In genomic region chrX:163909381-163909780, GRCm38 (mm10) we compare ENCODE assay signal across 8 mouse cellular contexts. TPM values are rescaled to one million over a fixed set of nuclear protein-coding genes. Genes with fewer than 3 reads are reported as not detected.
DNase-seq lines count a peak whose midpoint lies in the region; ATAC-seq and TF ChIP-seq lines count a peak whose summit lies in the region.

No protein-coding gene starts in this region.

- WGBS in intestine, embryonic 16.5 days, result 18% methylated on average over 25 of the region's 34 CpGs
- WGBS in liver, adult 2 months, result 2% methylated on average over 30 of the region's 34 CpGs
- 9% methylated on average over 12 of the region's 34 CpGs for WGBS in midbrain, embryonic 16.5 days
- under 1% methylated on average over 30 of the region's 34 CpGs for WGBS in thymus, adult 2 months

- peak overlapping the region; percentile 71 for H3K9ac ChIP-seq in intestine, embryonic 16.5 days (ENCODE audit: low read depth, low read length)
- peak overlapping the region; percentile 57 for H3K9ac ChIP-seq in liver, adult 2 months (ENCODE audit: low read depth, low read length)
- H3K9ac ChIP-seq in midbrain, embryonic 16.5 days (ENCODE audit: low read depth, low read length), result peak overlapping the region; percentile 65

- H3K79me2 ChIP-seq in liver, adult 2 months (ENCODE audit: control insufficient read depth, insufficient read depth, low read length), result no peaks in the 10 kb centered on the region

- no peaks in the 10 kb centered on the region for H3K36me3 ChIP-seq in intestine, embryonic 16.5 days (ENCODE audit: control insufficient read depth, insufficient read depth, low read length)
- no peaks in the 10 kb centered on the region for H3K36me3 ChIP-seq in liver, adult 2 months (ENCODE audit: control insufficient read depth, insufficient read depth, low read length)
- H3K36me3 ChIP-seq in midbrain, embryonic 16.5 days (ENCODE audit: control insufficient read depth, insufficient read depth, low read length), result no peaks in the 10 kb centered on the region
- H3K36me3 ChIP-seq in thymus, adult 2 months (ENCODE audit: control insufficient read depth, insufficient read depth, low read length), result peaks cover 4% of the 10 kb centered on the region; the same call in 1 of the 2 replicates

- peak; percentile 45 to 48 for DNase-seq in spleen, adult 18-20 months
- no peak for DNase-seq in spleen, adult 12 weeks (ENCODE audit: low spot score)
- DNase-seq in cerebellum, postnatal 10 days, result peak; percentile 76 to 77
- DNase-seq in gastrocnemius, postnatal 10 days, result peak; percentile 35
- DNase-seq in liver, adult 2 months (ENCODE audit: extremely low read depth, low read depth, low spot score), result no peak
- peak; percentile 46 for DNase-seq in thymus, adult 2 months

- no peak for TF ChIP-seq POLR2A in liver, adult 2 months (IDR thresholded peaks at IDR 0.05; ENCODE audit: extremely low read depth, insufficient read depth, low read length)
- TF ChIP-seq POLR2A in thymus, adult 2 months (IDR thresholded peaks at IDR 0.05; ENCODE audit: control insufficient read depth, extremely low read depth, insufficient read depth, low read length, poor library complexity), result no peak

- H3K4me2 ChIP-seq in intestine, embryonic 16.5 days (ENCODE audit: low read depth, low read length), result peak overlapping the region; percentile 55
- peak overlapping the region; percentile 57 for H3K4me2 ChIP-seq in midbrain, embryonic 16.5 days (ENCODE audit: low read length)

- 0 out of 2 replicates have a peak, but pooled peaks have one; percentile 1 for ATAC-seq in intestine, embryonic 16.5 days
- ATAC-seq in midbrain, embryonic 16.5 days, result peak; percentile 54

- TF ChIP-seq CTCF in liver, adult 2 months (IDR thresholded peaks at IDR 0.05; ENCODE audit: low read depth, low read length), result no peak
- no peak for TF ChIP-seq CTCF in thymus, adult 2 months (IDR thresholded peaks at IDR 0.05; ENCODE audit: borderline replicate concordance, control insufficient read depth, extremely low read depth, insufficient read depth, low read length, poor library complexity)

- peak overlapping the region; percentile 65 for H3K4me3 ChIP-seq in intestine, embryonic 16.5 days (ENCODE audit: low read length)
- H3K4me3 ChIP-seq in liver, adult 2 months (ENCODE audit: insufficient read depth, low read depth, low read length), result peak overlapping the region; percentile 71
- peak overlapping the region; percentile 62 for H3K4me3 ChIP-seq in midbrain, embryonic 16.5 days (ENCODE audit: low read depth, low read length)
- peak overlapping the region; percentile 76 for H3K4me3 ChIP-seq in thymus, adult 2 months (ENCODE audit: control insufficient read depth, insufficient read depth, low read length)

- H3K27me3 ChIP-seq in intestine, embryonic 16.5 days (replicated peaks; ENCODE audit: control insufficient read depth, insufficient read depth, low read length), result peaks cover 4% of the 10 kb centered on the region; the same call in 1 of the 2 replicates
- H3K27me3 ChIP-seq in liver, adult 2 months (ENCODE audit: control insufficient read depth, insufficient read depth, low read length), result no peaks in the 10 kb centered on the region
- no peaks in the 10 kb centered on the region; the same call in 1 of the 2 replicates for H3K27me3 ChIP-seq in midbrain, embryonic 16.5 days (ENCODE audit: control insufficient read depth, insufficient read depth, low read depth, low read length)
- H3K27me3 ChIP-seq in thymus, adult 2 months (ENCODE audit: control insufficient read depth, insufficient read depth, low read length), result no peaks in the 10 kb centered on the region

- peak overlapping the region; percentile 48 for H3K27ac ChIP-seq in intestine, embryonic 16.5 days (ENCODE audit: low read length)
- H3K27ac ChIP-seq in liver, adult 2 months (replicated peaks; ENCODE audit: insufficient read depth, low read depth, low read length), result no peak overlapping the region
- H3K27ac ChIP-seq in midbrain, embryonic 16.5 days (ENCODE audit: low read length), result peak overlapping the region; percentile 85
- peak overlapping the region; percentile 15; the same call in 1 of the 2 replicates for H3K27ac ChIP-seq in thymus, adult 2 months (ENCODE audit: control insufficient read depth, insufficient read depth, low read length)

- H3K9me3 ChIP-seq in intestine, embryonic 16.5 days (ENCODE audit: control insufficient read depth, low read length), result peaks cover 3% of the 10 kb centered on the region; the same call in 1 of the 2 replicates
- no peaks in the 10 kb centered on the region for H3K9me3 ChIP-seq in midbrain, embryonic 16.5 days (replicated peaks; ENCODE audit: control insufficient read depth, low read length, poor library complexity, severe bottlenecking)

- no peaks in the 10 kb centered on the region for H3K4me1 ChIP-seq in intestine, embryonic 16.5 days (ENCODE audit: control insufficient read depth, insufficient read depth, low read length)
- H3K4me1 ChIP-seq in liver, adult 2 months (ENCODE audit: control insufficient read depth, insufficient read depth, low read length), result no peaks in the 10 kb centered on the region
- no peaks in the 10 kb centered on the region for H3K4me1 ChIP-seq in midbrain, embryonic 16.5 days (ENCODE audit: control insufficient read depth, insufficient read depth, low read length)
- H3K4me1 ChIP-seq in thymus, adult 2 months (replicated peaks; ENCODE audit: control insufficient read depth, insufficient read depth, low read length), result peaks cover 5% of the 10 kb centered on the region; the same call in 1 of the 2 replicates

RNA-seq across cellular contexts. Expression of gene Ap1s2, which starts 0.6 kb away (rescaled TPM):
- 10 to 100 TPM; 23.0 to 26.0 TPM for total RNA-seq in gastrocnemius, postnatal 10 days (2021)
- polyA plus RNA-seq in intestine, embryonic 16.5 days (2015; fragmentation: Nextera tagmentation; extraction: Ambion mirVana), result 18.0 and 18.5 TPM in 2 replicates
- 2.4 and 2.7 TPM in 2 replicates for total RNA-seq in liver, adult 2 months (2014; rRNA removed)
- polyA plus RNA-seq in liver, adult 2 months (2012; rRNA removed), result 0.19 and 0.26 TPM in 2 replicates
- 120 and 133 TPM in 2 replicates for polyA plus RNA-seq in midbrain, embryonic 16.5 days (2015; fragmentation: Nextera tagmentation; extraction: Ambion mirVana)
- polyA plus RNA-seq in thymus, adult 2 months (2012; rRNA removed), result 3.2 and 3.5 TPM in 2 replicates

RNA-seq across cellular contexts. Expression of gene Zrsr2, which starts 49.1 kb away (rescaled TPM):
- 10 to 100 TPM; 17.6 to 18.0 TPM for total RNA-seq in gastrocnemius, postnatal 10 days (2021)
- 41.6 and 48.2 TPM in 2 replicates for polyA plus RNA-seq in intestine, embryonic 16.5 days (2015; fragmentation: Nextera tagmentation; extraction: Ambion mirVana)
- 6.7 and 6.8 TPM in 2 replicates for total RNA-seq in liver, adult 2 months (2014; rRNA removed)
- polyA plus RNA-seq in liver, adult 2 months (2012; rRNA removed), result 4.9 and 5.4 TPM in 2 replicates
- 53.9 and 54.1 TPM in 2 replicates for polyA plus RNA-seq in midbrain, embryonic 16.5 days (2015; fragmentation: Nextera tagmentation; extraction: Ambion mirVana)
- polyA plus RNA-seq in thymus, adult 2 months (2012; rRNA removed), result 16.9 and 18.3 TPM in 2 replicates

Comparison
In these comparisons a context has a peak if more than half of its experiments do, and no peak if none do; other contexts are left out.
1. DNase-seq: peak in spleen, adult 18-20 months (2 of 2), cerebellum, postnatal 10 days (2 of 2), gastrocnemius, postnatal 10 days (single experiment) and thymus, adult 2 months (single experiment); none in spleen, adult 12 weeks (single experiment) and liver, adult 2 months (single experiment).
2. Peak in every context shown above with its lines, with median percentiles within 50 percentile points of each other: H3K4me3 ChIP-seq and H3K9ac ChIP-seq.